Mouse (Mus musculus) brain, embryonic 18.5 days (tissue): ENCODE measurements around the gene Enah.

Source experiments
- DNase-seq: peaks from one replicate; pipeline ENCODE4 v3.0.0-alpha.2; 2012; ENCODE audit warnings: low read depth, low spot score

Gene Enah

GRCm38 (mm10) chr1:181848210-181848609 lies 171.6 kb downstream of the Enah start:
- no peak for DNase-seq

GRCm38 (mm10) chr1:181847396-181847795 lies 172.4 kb downstream of the Enah start:
- DNase-seq = no peak
